16 mouse cellular contexts compared by ENCODE assay signal in the genomic region with DNA sequence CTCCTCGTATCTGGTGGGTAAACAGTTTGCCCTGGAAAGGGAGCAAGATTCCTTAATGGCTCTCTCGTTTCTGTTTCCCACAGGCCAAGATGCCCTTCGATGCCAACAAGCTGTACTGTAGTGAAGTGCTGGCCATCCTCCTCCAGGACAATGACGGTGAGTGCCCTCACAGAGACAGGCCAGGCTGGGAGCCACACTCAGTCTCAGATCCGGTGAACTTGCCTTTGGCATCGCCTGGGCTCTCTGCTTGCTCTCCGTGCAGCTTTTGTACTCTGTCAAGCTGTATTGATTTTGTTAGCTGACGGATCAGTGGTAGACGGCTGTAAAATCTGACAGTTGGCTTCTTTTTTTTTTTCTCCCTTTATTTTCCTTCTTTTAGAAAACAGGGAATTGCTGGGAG.
DNase-seq lines count a peak whose midpoint lies in the region; ATAC-seq and TF ChIP-seq lines count a peak whose summit lies in the region.
"Had no signal": no experiment of that assay in that cellular context is flagged by ENCODE, and none has a peak within 500 bp of the region (broad histone marks: within the 10 kb centered on the region; RNA-seq: fewer than 3 reads in every experiment).

No protein-coding gene starts in this region.

- H3K4me1 ChIP-seq in forebrain, embryonic 16.5 days (replicated peaks; ENCODE audit: control insufficient read depth, insufficient read depth, low read length), result peaks cover 13% of the 10 kb centered on the region
- H3K4me1 ChIP-seq in forebrain, embryonic 12.5 days, result peaks cover 10% of the 10 kb centered on the region; the same call in 1 of the 2 replicates
- H3K4me1 ChIP-seq in hindbrain, embryonic 13.5 days (replicated peaks), result peaks cover 43% of the 10 kb centered on the region
- H3K4me1 ChIP-seq in hindbrain, embryonic 11.5 days (replicated peaks; ENCODE audit: control insufficient read depth, insufficient read depth, low read length), result no peaks in the 10 kb centered on the region
- no peaks in the 10 kb centered on the region for H3K4me1 ChIP-seq in neural tube, embryonic 12.5 days
- peaks cover 52% of the 10 kb centered on the region for H3K4me1 ChIP-seq in neural tube, embryonic 13.5 days (replicated peaks)
- no peaks in the 10 kb centered on the region for H3K4me1 ChIP-seq in intestine, postnatal 0 days (replicated peaks; ENCODE audit: control insufficient read depth, insufficient read depth, low read length)

- H3K9me3 ChIP-seq in forebrain, embryonic 16.5 days (ENCODE audit: control insufficient read depth, low read length), result no peaks in the 10 kb centered on the region
- H3K9me3 ChIP-seq in forebrain, embryonic 12.5 days, result no peaks in the 10 kb centered on the region
- no peaks in the 10 kb centered on the region for H3K9me3 ChIP-seq in hindbrain, embryonic 13.5 days
- H3K9me3 ChIP-seq in hindbrain, embryonic 11.5 days (ENCODE audit: control insufficient read depth, low read length), result no peaks in the 10 kb centered on the region
- no peaks in the 10 kb centered on the region for H3K9me3 ChIP-seq in neural tube, embryonic 12.5 days
- H3K9me3 ChIP-seq in neural tube, embryonic 13.5 days, result no peaks in the 10 kb centered on the region
- H3K9me3 ChIP-seq in intestine, postnatal 0 days (ENCODE audit: control insufficient read depth), result no peaks in the 10 kb centered on the region
- H3K9me3 ChIP-seq: limb, embryonic 12.5 days had no signal

- peaks cover 2% of the 10 kb centered on the region; the same call in 1 of the 2 replicates for H3K36me3 ChIP-seq in forebrain, embryonic 16.5 days (ENCODE audit: control insufficient read depth, insufficient read depth)
- peaks cover 33% of the 10 kb centered on the region for H3K36me3 ChIP-seq in forebrain, embryonic 12.5 days (replicated peaks)
- peaks cover 31% of the 10 kb centered on the region for H3K36me3 ChIP-seq in hindbrain, embryonic 13.5 days
- peaks cover 2% of the 10 kb centered on the region; the same call in 1 of the 2 replicates for H3K36me3 ChIP-seq in hindbrain, embryonic 11.5 days (ENCODE audit: control insufficient read depth, insufficient read depth, low read length)
- H3K36me3 ChIP-seq in neural tube, embryonic 12.5 days, result peaks cover 11% of the 10 kb centered on the region
- H3K36me3 ChIP-seq in neural tube, embryonic 13.5 days, result peaks cover 28% of the 10 kb centered on the region
- peaks cover 28% of the 10 kb centered on the region for H3K36me3 ChIP-seq in intestine, postnatal 0 days (ENCODE audit: control insufficient read depth, insufficient read depth)

- H3K27me3 ChIP-seq in forebrain, embryonic 16.5 days (replicated peaks; ENCODE audit: control insufficient read depth, insufficient read depth, low read length), result no peaks in the 10 kb centered on the region
- H3K27me3 ChIP-seq in forebrain, embryonic 12.5 days, result no peaks in the 10 kb centered on the region
- H3K27me3 ChIP-seq in hindbrain, embryonic 13.5 days, result no peaks in the 10 kb centered on the region
- H3K27me3 ChIP-seq in hindbrain, embryonic 11.5 days (ENCODE audit: control insufficient read depth, insufficient read depth, low read length), result no peaks in the 10 kb centered on the region
- H3K27me3 ChIP-seq in neural tube, embryonic 12.5 days (replicated peaks), result no peaks in the 10 kb centered on the region
- no peaks in the 10 kb centered on the region for H3K27me3 ChIP-seq in neural tube, embryonic 13.5 days
- H3K27me3 ChIP-seq in intestine, postnatal 0 days (replicated peaks; ENCODE audit: control insufficient read depth, insufficient read depth, low read length), result no peaks in the 10 kb centered on the region
- H3K27me3 ChIP-seq: limb, embryonic 12.5 days had no signal

- H3K9ac ChIP-seq in forebrain, embryonic 16.5 days (replicated peaks; ENCODE audit: low read depth, low read length), result no peak overlapping the region
- no peak overlapping the region for H3K9ac ChIP-seq in forebrain, embryonic 12.5 days
- H3K9ac ChIP-seq in hindbrain, embryonic 13.5 days, result no peak overlapping the region
- no peak overlapping the region for H3K9ac ChIP-seq in hindbrain, embryonic 11.5 days (ENCODE audit: low read depth, low read length)
- H3K9ac ChIP-seq in neural tube, embryonic 12.5 days, result peak overlapping the region; percentile 29; the same call in 1 of the 2 replicates
- H3K9ac ChIP-seq in neural tube, embryonic 13.5 days, result no peak overlapping the region
- no peak overlapping the region for H3K9ac ChIP-seq in intestine, postnatal 0 days (ENCODE audit: low read depth, low read length)
- H3K9ac ChIP-seq: limb, embryonic 12.5 days had no signal

- ATAC-seq in forebrain, embryonic 16.5 days, result no peak
- ATAC-seq in forebrain, embryonic 12.5 days (ENCODE audit: low FRiP score), result no peak
- no peak for ATAC-seq in hindbrain, embryonic 13.5 days (ENCODE audit: low FRiP score)
- no peak for ATAC-seq in hindbrain, embryonic 11.5 days (ENCODE audit: low FRiP score)
- ATAC-seq in neural tube, embryonic 12.5 days (ENCODE audit: low FRiP score, low read depth), result no peak
- no peak for ATAC-seq in neural tube, embryonic 13.5 days (ENCODE audit: low read depth)
- ATAC-seq in intestine, postnatal 0 days, result no peak

- TF ChIP-seq CTCF in intestine, postnatal 0 days (IDR thresholded peaks at IDR 0.05; ENCODE audit: low read depth), result no peak

- WGBS in forebrain, embryonic 16.5 days, result 70% methylated on average over 9 of the region's 9 CpGs
- 78% methylated on average over 9 of the region's 9 CpGs for WGBS in forebrain, embryonic 12.5 days
- WGBS in hindbrain, embryonic 13.5 days, result 71% methylated on average over 9 of the region's 9 CpGs
- WGBS in hindbrain, embryonic 11.5 days, result 78% methylated on average over 9 of the region's 9 CpGs
- 71% methylated on average over 9 of the region's 9 CpGs for WGBS in neural tube, embryonic 12.5 days
- 63% methylated on average over 9 of the region's 9 CpGs for WGBS in neural tube, embryonic 13.5 days
- WGBS in intestine, postnatal 0 days, result 61% methylated on average over 9 of the region's 9 CpGs

- no peak overlapping the region for H3K4me2 ChIP-seq in forebrain, embryonic 16.5 days (ENCODE audit: low read length)
- no peak overlapping the region for H3K4me2 ChIP-seq in forebrain, embryonic 12.5 days
- H3K4me2 ChIP-seq in hindbrain, embryonic 13.5 days, result no peak overlapping the region
- H3K4me2 ChIP-seq in hindbrain, embryonic 11.5 days (replicated peaks; ENCODE audit: low read depth, low read length), result no peak overlapping the region
- no peak overlapping the region for H3K4me2 ChIP-seq in neural tube, embryonic 12.5 days (replicated peaks)
- H3K4me2 ChIP-seq in neural tube, embryonic 13.5 days, result no peak overlapping the region
- no peak overlapping the region for H3K4me2 ChIP-seq in intestine, postnatal 0 days (replicated peaks; ENCODE audit: low read depth)
- H3K4me2 ChIP-seq: limb, embryonic 12.5 days had no signal

- peak overlapping the region; percentile 41; the same call in 1 of the 2 replicates for H3K27ac ChIP-seq in forebrain, embryonic 16.5 days (ENCODE audit: low read length)
- H3K27ac ChIP-seq in forebrain, embryonic 12.5 days, result no peak overlapping the region
- peak overlapping the region; percentile 41 for H3K27ac ChIP-seq in hindbrain, embryonic 13.5 days
- H3K27ac ChIP-seq in hindbrain, embryonic 11.5 days (ENCODE audit: low read depth, low read length), result no peak overlapping the region
- H3K27ac ChIP-seq in neural tube, embryonic 12.5 days, result no peak overlapping the region
- H3K27ac ChIP-seq in neural tube, embryonic 13.5 days (replicated peaks), result peak overlapping the region; percentile 54
- no peak overlapping the region for H3K27ac ChIP-seq in intestine, postnatal 0 days (ENCODE audit: low read depth, low read length)

- no peak for DNase-seq in hindbrain, embryonic 11.5 days (ENCODE audit: low spot score)
- DNase-seq in neural tube, embryonic 10.5 days (ENCODE audit: extremely low spot score, low spot score), result no peak
- DNase-seq: B cell, adult 2 months; cerebellum, postnatal 14 days; kidney, adult 8-10 months; kidney, postnatal 4 days; lung, adult 18-20 months; lung, postnatal 4 days had no signal

- H3K4me3 ChIP-seq in forebrain, embryonic 16.5 days (replicated peaks; ENCODE audit: low read length), result no peak overlapping the region
- no peak overlapping the region for H3K4me3 ChIP-seq in forebrain, embryonic 12.5 days (replicated peaks)
- H3K4me3 ChIP-seq in hindbrain, embryonic 13.5 days, result no peak overlapping the region
- H3K4me3 ChIP-seq in hindbrain, embryonic 11.5 days (ENCODE audit: low read depth, low read length), result no peak overlapping the region
- no peak overlapping the region for H3K4me3 ChIP-seq in neural tube, embryonic 12.5 days
- no peak overlapping the region for H3K4me3 ChIP-seq in neural tube, embryonic 13.5 days
- H3K4me3 ChIP-seq in intestine, postnatal 0 days (ENCODE audit: low read depth, low read length), result no peak overlapping the region
- H3K4me3 ChIP-seq: erythroblast, embryonic 14.5 days; limb, embryonic 12.5 days had no signal

Comparison
In these comparisons a context has a peak if more than half of its experiments do, and no peak if none do; other contexts are left out.
1. H3K27ac ChIP-seq: peak in forebrain, embryonic 16.5 days (single experiment), hindbrain, embryonic 13.5 days (single experiment) and neural tube, embryonic 13.5 days (single experiment); none in forebrain, embryonic 12.5 days (single experiment), hindbrain, embryonic 11.5 days (single experiment), neural tube, embryonic 12.5 days (single experiment) and intestine, postnatal 0 days (single experiment).